Mouse (Mus musculus) frontal cortex, postnatal 25 days (tissue): Measurements from ENCODE around the gene Hoxd10.

ENCODE experiments used
- DNase-seq, 2 experiments: peaks; one replicate each; pipeline ENCODE4 v3.0.0; 2022; ENCODE audit warnings: low spot score in 2 of 2

Hoxd10 gene

GRCm38 (mm10) chr2:74730331-74730730 is 38.6 kb downstream of the Hoxd10 start:
- no peak for DNase-seq

DNA sequence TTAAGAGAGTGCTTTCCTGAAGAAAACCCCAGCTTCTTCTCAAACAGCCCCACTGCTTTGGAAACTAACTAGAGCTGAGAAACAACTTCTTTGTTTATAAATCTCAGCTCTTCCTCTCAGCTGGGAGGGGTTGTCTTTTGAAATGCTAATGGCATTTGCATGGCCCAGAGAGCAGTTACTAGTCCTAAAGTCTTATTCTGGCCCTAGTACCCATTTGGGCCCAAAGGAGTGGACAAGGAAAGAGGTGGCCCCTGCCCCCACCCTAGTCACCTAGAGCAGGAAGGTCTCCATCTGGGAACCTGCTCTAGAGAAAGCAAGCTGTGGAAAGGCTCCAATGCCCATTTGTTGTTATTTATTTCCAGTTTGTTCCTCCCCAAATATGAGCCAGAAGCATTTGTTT is 39.3 kb downstream of the Hoxd10 start:
- DNase-seq, result no peak

DNA sequence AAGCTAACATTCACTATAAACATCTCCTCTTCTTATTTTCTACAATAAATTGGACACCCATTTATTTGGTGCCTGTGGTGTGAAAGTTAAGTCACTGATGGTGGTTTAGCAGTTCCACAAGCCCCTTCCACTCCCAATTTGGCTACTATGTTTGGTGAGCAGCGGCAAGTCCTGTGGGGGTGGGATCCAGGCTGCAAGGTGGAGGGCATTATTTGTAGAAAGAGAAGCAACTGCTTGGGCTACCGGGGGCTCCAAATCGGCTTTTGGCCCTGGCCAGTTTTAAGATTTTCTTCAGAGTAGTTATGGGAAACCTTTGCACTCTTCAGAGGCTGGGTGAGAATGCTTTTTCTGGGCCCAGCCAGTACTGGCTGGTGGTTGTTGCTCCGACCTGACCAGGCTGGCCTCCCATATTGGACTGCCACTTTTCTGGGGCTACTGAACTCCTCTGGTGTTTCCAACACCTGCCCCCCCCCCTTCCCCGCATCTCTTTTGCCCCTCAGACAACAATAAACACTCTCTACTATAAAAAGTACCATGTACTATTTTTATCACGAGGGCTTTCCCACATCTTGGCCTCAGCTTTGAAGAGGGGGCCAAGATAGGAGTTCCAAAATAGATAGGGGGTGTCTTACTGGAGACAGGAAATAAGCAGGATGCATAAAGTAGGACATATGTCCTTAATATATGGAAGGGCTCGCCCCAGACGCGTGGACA is 40.2 kb downstream of the Hoxd10 start:
- no peak for DNase-seq

- DNase-seq, result no peak
These were observed 41.0 kb downstream of the Hoxd10 start for GRCm38 (mm10) chr2:74732513-74733316.

DNA sequence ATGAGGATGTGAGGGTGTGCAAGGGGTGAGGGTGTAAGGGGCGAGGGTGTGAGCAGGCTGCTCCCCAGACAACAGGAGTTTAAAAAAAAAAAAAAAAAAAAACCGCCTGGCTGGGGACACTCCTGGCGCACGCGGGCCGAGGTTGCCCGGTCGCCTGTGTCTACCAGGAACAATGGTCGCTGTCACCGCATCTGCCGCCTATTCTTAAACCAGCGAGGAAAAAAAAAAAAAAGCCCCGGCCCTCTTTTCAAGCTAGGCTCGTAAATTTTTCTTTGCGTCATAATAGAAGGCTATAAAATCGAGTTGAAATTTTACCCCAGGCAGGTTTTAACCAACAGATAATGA is 41.6 kb downstream of the Hoxd10 start:
- DNase-seq, result no peak

GRCm38 (mm10) chr2:74733765-74734164 is 42.0 kb downstream of the Hoxd10 start:
- DNase-seq, result no peak

GRCm38 (mm10) chr2:74734451-74734850 is 42.7 kb downstream of the Hoxd10 start:
- no peak for DNase-seq

DNA sequence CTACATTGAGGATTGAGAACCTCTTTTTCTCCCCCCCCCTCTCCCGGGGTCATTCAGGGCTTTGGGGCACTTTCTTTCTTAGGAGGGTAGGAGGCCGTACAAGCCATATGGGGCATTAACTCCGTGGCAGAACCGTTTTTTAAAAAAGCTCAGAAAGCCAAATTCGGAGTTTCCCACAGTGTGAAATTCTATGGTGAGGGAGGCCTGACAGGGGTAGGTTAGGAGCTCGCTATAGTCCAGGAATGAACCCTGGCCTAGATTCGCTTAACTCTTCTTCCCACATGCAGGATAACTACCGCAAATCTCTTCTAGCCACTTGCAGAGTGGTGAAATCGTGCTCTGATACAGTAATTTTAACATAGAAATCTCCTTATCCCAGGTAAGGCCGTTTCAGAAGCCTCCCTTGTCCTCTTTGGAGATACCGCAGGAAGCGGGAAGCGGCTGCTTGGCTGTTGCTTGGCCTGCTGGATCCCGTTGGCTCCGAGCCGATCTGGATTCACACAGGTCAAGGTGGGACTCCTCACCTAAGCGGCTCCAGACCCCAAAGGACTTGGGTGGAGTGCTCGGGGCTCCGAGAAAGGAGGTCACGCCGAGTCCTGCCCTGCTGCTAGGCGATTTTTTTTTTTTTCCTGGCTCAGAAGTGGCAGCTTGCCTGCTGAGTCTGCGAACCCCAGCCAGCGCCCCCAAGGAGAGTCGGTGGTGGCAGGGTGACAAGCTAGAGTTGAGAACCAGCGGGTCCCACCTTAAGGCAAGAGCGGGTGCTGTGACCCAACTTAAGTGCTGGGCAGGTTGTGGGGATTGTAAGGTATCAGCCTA is 43.5 kb downstream of the Hoxd10 start:
- no peak for DNase-seq

DNA sequence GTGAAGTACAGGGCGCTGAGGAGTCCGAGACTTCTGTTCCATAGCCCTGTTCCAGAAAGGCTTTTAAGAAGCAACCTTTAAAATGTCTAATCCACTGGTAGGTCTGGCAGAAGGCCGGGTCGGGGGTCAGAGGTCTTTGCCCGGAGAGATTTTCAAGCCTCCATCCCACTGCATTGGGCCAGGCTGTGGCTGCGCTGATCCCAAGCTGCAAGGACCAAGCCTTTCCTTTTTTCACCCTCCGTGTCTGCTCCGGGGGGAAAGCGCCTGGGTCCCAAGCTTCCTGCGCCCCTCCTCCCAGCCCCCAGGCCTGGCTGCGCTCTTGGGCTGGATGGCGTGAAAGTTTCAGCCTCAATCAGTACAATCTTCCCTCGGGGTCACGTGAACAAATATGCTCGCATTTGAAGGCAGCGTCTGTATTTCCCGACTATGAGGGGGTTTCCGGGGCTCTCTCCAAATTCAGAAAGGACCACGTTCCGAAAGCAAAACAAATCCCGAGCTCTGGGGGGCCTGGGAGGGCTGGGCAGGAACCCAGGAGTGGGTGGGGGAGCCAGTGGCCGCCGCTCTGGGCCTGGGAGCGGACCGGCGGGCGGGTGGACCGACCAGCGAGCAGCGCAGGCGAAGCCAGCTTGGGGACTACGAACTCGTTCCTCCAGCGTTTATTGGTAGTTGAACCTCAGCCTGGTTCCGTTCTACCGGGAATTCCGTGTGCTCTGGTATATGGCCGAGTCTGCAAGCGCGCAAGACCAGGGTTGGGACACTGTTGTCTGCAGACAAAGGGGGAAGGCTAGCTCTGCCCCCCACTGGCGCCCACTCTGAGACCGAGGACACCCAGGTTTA is 44.3 kb downstream of the Hoxd10 start:
- no peak for DNase-seq

DNA sequence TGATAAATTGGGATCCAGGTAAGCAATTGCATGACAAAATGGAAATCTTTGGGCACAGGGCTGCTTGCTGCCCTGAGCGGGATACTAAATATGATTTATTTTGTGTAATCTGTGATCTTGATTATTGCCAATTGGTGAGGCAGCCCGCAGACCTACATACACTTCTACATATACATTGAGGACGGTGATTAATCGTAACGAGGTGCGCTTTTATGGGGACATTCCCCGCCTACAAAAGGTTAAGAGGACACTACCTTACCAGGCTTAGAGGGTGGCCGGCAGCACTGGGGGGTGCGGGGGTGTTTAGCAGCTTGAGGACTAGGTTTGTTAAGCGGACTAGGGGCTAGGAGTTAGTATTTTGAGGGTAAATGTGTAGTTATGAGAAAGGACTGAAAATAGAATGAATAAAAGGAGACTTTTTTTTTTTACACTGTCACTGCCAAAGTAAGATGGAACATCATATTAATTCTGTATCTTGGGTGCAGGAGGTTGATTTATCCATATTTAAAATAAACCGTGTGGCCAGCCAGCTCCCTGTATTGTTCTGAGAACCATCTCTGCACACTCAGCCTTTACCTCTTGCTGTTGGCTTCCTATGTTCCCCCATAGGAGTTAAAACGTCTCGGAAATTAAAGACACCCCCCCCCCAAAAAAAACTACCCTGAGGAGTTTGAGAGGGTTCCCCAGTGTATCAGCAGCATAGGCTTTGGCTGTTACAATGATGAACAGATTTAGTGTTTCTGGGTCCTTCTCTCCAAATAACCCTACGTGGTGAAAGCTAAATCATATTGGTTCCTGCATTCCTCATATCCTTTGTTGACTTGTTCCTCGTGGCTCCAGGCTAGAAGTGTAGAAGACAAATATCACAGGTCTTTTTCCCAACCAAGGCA is 45.2 kb downstream of the Hoxd10 start:
- no peak for DNase-seq

DNA sequence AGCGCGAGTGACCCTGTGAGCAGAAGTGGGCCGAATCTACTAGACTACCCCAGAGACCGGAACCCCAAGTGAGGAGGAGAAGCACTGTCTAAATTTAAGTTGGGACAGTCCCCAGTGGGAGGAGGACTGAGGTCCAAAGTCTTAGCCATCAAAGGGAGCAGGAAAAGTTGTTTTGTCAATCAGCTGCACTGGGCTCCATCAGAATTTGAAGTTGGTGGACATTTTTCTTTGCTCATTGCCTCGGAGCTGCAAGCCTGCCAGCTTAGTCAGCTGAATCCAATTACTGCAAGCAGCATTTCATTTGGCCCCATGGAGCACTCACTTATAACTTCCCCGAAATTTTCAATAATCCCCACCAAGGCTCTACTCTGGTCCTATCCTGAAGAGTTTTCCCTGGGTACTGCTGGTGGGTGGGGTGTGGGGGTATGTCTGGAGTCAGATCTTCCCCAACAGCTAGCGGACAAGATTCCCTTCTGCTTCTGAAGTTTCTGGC is 45.9 kb downstream of the Hoxd10 start:
- no peak for DNase-seq

DNA sequence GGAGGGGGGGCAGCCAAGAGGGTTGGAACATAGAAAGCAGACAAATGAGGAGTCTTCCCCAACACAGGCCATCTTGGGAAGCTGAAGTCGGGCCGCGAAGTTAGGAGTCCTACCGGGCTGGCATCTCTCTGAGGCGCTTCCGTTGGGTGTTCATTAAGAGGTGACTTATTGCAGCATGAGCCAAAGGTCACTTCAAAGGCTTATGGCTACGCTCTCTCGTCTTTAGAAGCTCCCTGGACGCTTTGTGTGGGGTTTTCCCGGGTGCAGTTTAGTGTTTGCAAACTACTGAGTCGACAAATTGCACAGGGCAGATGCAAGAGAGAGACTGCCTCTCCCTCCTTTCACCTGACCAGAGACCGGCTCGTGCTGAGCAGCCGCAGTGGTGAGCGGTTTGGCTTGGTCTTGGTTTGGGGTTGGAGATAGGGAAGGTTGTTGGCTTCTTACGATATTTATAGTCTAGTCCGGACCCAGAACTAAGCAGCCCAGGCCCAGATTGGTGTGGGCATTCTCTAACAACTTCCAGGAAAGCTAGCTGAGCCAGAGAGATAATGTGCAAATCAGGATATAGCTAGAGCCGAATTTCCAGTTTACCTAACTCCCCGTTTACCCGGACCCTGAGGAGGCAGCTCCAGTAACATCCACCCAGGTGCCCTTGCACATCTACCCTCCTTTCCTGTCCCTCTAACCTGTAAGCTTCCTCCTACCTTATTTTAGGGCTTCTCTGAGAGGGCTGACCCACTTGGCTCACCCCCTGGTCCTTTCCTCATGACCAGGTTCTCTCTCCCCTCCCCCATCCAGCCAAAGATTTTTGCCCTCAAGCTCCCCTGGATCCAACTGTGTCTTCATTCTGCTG is 47.1 kb downstream of the Hoxd10 start:
- no peak for DNase-seq

- no peak for DNase-seq
These were observed 47.7 kb downstream of the Hoxd10 start for GRCm38 (mm10) chr2:74739476-74739800.

DNA sequence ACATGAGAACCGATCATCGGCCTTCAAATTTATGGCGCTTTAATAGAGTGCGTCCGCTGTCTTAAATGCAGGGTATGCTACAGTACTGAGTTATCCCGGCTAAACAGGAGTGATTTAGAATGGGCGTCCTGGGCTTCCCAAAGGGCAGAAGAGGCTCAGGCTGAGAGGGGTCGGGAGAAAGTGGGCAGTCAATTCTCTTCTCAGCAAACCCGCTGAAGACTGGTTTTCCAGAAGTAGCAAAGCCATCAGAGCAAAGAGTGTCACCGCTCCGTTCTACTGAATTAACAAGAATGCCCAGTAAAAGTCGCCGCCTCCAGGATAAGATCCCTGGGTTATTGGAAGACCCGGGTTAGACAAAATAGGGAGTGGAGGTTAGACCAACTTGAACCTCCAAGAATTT is 48.1 kb downstream of the Hoxd10 start:
- no peak for DNase-seq

GRCm38 (mm10) chr2:74740311-74741091 is 48.8 kb downstream of the Hoxd10 start:
- DNase-seq, result no peak

DNA sequence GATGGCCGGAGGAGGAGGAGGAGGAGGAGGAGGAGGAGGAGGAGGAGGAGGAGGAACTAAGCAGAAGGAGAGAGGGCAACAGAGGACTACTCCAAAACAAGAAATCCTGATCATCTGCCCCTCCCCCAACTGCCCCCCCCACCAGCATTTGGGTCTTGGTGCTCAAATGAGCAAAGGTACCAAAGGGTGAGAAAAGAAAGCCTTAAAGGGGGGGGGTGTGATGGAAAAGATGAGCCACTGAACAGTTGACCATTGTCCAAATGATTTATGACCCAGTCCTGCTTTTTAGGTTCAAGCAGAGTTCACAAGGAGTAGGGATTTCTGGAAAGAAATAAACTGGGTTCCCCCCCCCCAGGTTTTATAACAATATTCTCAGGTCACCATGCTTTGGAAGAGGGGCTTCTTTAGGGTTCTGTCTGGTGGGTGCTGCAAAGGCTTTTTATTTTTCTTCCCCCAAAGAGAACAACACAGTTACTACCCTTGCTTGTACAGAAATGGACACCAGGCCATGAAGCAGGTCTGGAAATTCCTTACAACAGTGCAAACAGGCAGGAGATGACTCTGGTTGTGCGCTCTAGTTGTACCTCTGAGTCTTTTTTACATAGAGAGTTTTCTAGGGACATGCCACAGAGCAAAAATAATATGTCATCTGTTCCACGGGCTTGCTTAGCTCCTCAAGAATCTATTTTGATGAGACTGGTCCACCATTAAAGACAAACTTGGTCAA is 49.7 kb downstream of the Hoxd10 start:
- DNase-seq, result no peak

- DNase-seq, result no peak
These were observed 50.2 kb downstream of the Hoxd10 start for GRCm38 (mm10) chr2:74741979-74742277.
